Mouse (Mus musculus) kidney, adult 2 months (tissue): ENCODE data around the gene Zbtb8a.

Experiments used
- CTCF ChIP-seq: fragments of 200-500 bp; conservative IDR thresholded peaks from 2 replicates; pipeline ENCODE4 v1.5.1; 2011; ENCODE audit warnings: low read depth, mild to moderate bottlenecking, control low read depth, low read length, moderate library complexity, mixed read lengths; ENCODE audit not compliant: insufficient read depth, insufficient read length
- POLR2A ChIP-seq: fragments of 200-500 bp; IDR thresholded peaks from one replicate; pipeline ENCODE4 v1.6.1; 2011; ENCODE audit warnings: low read depth, low read length, control low read depth

DNA sequence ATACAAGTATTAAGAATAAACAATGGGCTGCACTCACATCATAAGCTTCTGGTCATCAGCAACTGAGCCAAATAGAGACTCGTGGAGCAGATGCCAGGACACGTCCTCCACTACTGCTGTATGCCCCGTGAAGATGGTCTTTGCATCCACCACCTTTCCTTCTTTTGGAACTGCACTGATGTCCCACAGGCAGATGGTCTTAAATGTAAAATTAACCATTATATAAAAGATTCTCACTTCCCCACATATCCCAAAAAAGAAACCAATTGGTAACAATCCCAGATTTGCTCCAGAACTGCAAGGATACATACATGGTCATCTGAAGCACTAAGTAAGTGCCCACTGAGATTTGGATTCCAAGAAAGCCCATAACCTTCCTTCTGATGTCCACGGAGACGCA is 55.9 kb downstream of the Zbtb8a start:
- TF ChIP-seq POLR2A (no peak), CTCF (no peak)
